In genomic region chr8:75083846-75084245, GRCm38 (mm10) we compare ENCODE assay signal across 8 mouse cellular contexts. TPM values are rescaled to one million over a fixed set of nuclear protein-coding genes. Genes with fewer than 3 reads are reported as not detected.
DNase-seq lines count a peak whose midpoint lies in the region; ATAC-seq and TF ChIP-seq lines count a peak whose summit lies in the region.

No protein-coding gene starts in this region.

- peak overlapping the region; percentile 49 for H3K4me2 ChIP-seq in hindbrain, embryonic 14.5 days (replicated peaks)

- no peak for TF ChIP-seq CTCF in Patski (IDR thresholded peaks at IDR 0.05)

- ATAC-seq in Patski, result peak; percentile 96
- peak; percentile 91 for ATAC-seq in hindbrain, embryonic 14.5 days (ENCODE audit: low FRiP score)

- H3K9me3 ChIP-seq in hindbrain, embryonic 14.5 days (ENCODE audit: control insufficient read depth, low read length), result no peaks in the 10 kb centered on the region

- peak overlapping the region; percentile 15; the same call in 1 of the 2 replicates for H3K4me3 ChIP-seq in hindbrain, embryonic 14.5 days (replicated peaks; ENCODE audit: low read length)

- POLR2A ChIA-PET in Patski (lab: Charles Lee), result interaction anchor here (0.6 to 1.3 kb wide), 4 partner anchors 10 to 25 kb away, joined by 3 to 6 read pairs (median 4); partner anchors contain the start of gene Hmox1

- in situ Hi-C loops in Patski (cut with MboI; ENCODE audit: low pct_unique_long_range_greater_than_20kb), result no loop called here

- CTCF ChIA-PET in Patski (lab: Charles Lee), result interaction anchor here (0.9 to 1.8 kb wide), 4 partner anchors 10 to 25 kb away, joined by 3 to 9 read pairs (median 4); partner anchors contain the start of gene Mcm5

- no peaks in the 10 kb centered on the region for H3K27me3 ChIP-seq in Patski
- H3K27me3 ChIP-seq in hindbrain, embryonic 14.5 days (ENCODE audit: control insufficient read depth, insufficient read depth, low read length), result no peaks in the 10 kb centered on the region

- H3K9ac ChIP-seq in hindbrain, embryonic 14.5 days, result no peak overlapping the region

- no peak overlapping the region for H3K27ac ChIP-seq in hindbrain, embryonic 14.5 days

- DNase-seq in Patski (ENCODE audit: low read depth, low spot score), result peak; percentile 91
- DNase-seq in cerebellum, postnatal 25 days, result peak; percentile 66 to 82
- DNase-seq in frontal cortex, postnatal 25 days (ENCODE audit: low spot score in 2 of 2), result peak; percentile 52 to 71
- DNase-seq in hindbrain, embryonic 14.5 days (ENCODE audit: low spot score), result peak; percentile 83
- DNase-seq in layer of hippocampus, postnatal 36 days, result peak; percentile 57 to 78
- DNase-seq in lung, postnatal 36 days, result peak; percentile 97
- DNase-seq in retina, postnatal 1 day, result peak; percentile 95
- DNase-seq in urinary bladder, adult 18-20 months (ENCODE audit: low spot score in 2 of 2), result peak; percentile 78 to 90

- no peaks in the 10 kb centered on the region for H3K36me3 ChIP-seq in hindbrain, embryonic 14.5 days (replicated peaks; ENCODE audit: control insufficient read depth, insufficient read depth)

- WGBS in hindbrain, embryonic 14.5 days, result 8% methylated on average over 16 of the region's 17 CpGs

- H3K4me1 ChIP-seq in hindbrain, embryonic 14.5 days (replicated peaks; ENCODE audit: control insufficient read depth, insufficient read depth, low read length), result no peaks in the 10 kb centered on the region

RNA-seq across cellular contexts. Expression of gene Hmox1, which starts 9.6 kb away (rescaled TPM):
- 89.4 TPM for polyA plus RNA-seq in Patski (2021)
- 10.2 and 10.5 TPM in 2 replicates for polyA plus RNA-seq in hindbrain, embryonic 14.5 days (2014; fragmentation: Nextera tagmentation; extraction: Ambion mirVana)
- 1 to 10 TPM; 5.2 to 7.9 TPM for total RNA-seq in layer of hippocampus, postnatal 36 days (2021)

RNA-seq across cellular contexts. Expression of gene Mcm5, which starts 25.5 kb away (rescaled TPM):
- polyA plus RNA-seq in Patski (2021), result 50.8 TPM
- 27.0 and 33.3 TPM in 2 replicates for polyA plus RNA-seq in hindbrain, embryonic 14.5 days (2014; fragmentation: Nextera tagmentation; extraction: Ambion mirVana)
- total RNA-seq in layer of hippocampus, postnatal 36 days (2021), result 1 to 10 TPM; 6.0 TPM

RNA-seq across cellular contexts. Expression of gene Tom1, which starts 50.3 kb away (rescaled TPM):
- polyA plus RNA-seq in Patski (2021), result 32.0 TPM
- 33.3 and 36.8 TPM in 2 replicates for polyA plus RNA-seq in hindbrain, embryonic 14.5 days (2014; fragmentation: Nextera tagmentation; extraction: Ambion mirVana)
- 10 to 100 TPM; 34.4 to 39.8 TPM for total RNA-seq in layer of hippocampus, postnatal 36 days (2021)
